In the genomic region with DNA sequence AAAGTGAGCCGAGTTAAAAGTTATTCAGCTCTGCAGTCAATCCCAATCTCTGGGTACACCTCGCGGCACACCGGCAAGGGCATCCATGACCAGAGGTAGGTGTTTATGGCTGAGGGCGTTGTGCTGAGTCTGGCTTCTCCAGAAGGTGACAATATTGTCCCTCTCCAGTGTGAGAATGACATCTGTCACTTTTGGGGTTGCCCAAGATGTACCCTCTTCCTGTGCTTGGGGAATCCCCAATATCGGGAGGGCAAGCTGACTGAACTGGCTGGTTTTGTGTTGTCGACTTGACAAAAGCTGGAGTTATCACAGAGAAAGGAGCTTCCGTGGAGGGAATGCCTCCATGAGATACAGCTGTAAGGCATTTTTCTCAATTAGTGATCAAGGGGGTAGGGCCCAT, we compare ENCODE assay signal across 16 mouse cellular contexts.
"Had no signal": no experiment of that assay in that cellular context is flagged by ENCODE, and none has a peak within 500 bp of the region (broad histone marks: within the 10 kb centered on the region; RNA-seq: fewer than 3 reads in every experiment).

No protein-coding gene starts in this region.

- H3K27ac ChIP-seq: intestine, embryonic 15.5 days; kidney, embryonic 15.5 days; limb, embryonic 12.5 days; liver, embryonic 13.5 days; midbrain, embryonic 12.5 days; neural tube, embryonic 15.5 days had no signal

- ATAC-seq: intestine, embryonic 15.5 days; liver, postnatal 0 days; midbrain, embryonic 16.5 days had no signal

- H3K4me1 ChIP-seq: midbrain, embryonic 12.5 days had no signal

- H3K36me3 ChIP-seq: intestine, embryonic 15.5 days; kidney, embryonic 15.5 days; limb, embryonic 12.5 days; liver, embryonic 13.5 days; midbrain, embryonic 12.5 days; neural tube, embryonic 15.5 days had no signal

- DNase-seq: kidney, adult 18-20 months; kidney, postnatal 25 days; layer of hippocampus, adult 9-11 months; layer of hippocampus, postnatal 36 days; liver; liver, embryonic 13.5 days; liver, postnatal 0 days; thymus, adult 18-20 months; thymus, postnatal 36 days had no signal

- H3K27me3 ChIP-seq: intestine, embryonic 15.5 days; kidney, embryonic 15.5 days; liver, embryonic 13.5 days had no signal

- H3K4me3 ChIP-seq: intestine, embryonic 15.5 days; kidney, embryonic 15.5 days; limb, embryonic 12.5 days; liver, embryonic 13.5 days; midbrain, embryonic 12.5 days; myocyte; neural tube, embryonic 15.5 days had no signal
